Mouse (Mus musculus) stomach, embryonic 15.5 days (tissue): ENCODE measurements at regions not wholly inside any gene's neighbourhood (a gene's known extent, or its start where the extent isn't known, plus 50 kb on each side); places are given as distances from the start of the nearest gene placed in this dataset.
"Not testable (repeated sequence)": the region's sequence is repeated elsewhere in the genome, so short reads cannot be mapped to it uniquely, and the experiment has no call there.

Source experiments
- ATAC-seq: fragments of 200-750 bp; cut with Nextera tagmentation; 2 replicates; pipeline ENCODE4 v1.8.0; 2017; ENCODE audit warnings: low read depth, moderate number of reproducible peaks, moderate TSS enrichment; ENCODE audit not compliant: insufficient read depth, low FRiP score
- H3K27ac ChIP-seq: fragments of 300-500 bp; sonication (generic); 2 replicates; pipeline ENCODE4 v1.5.1; 2015; ENCODE audit warnings: mild to moderate bottlenecking, inconsistent platforms
- H3K27me3 ChIP-seq: fragments of 300-500 bp; sonication (generic); replicated peaks from 2 replicates; pipeline ENCODE4 v1.6.1; 2015; ENCODE audit warnings: inconsistent platforms
- H3K36me3 ChIP-seq: fragments of 300-500 bp; sonication (generic); 2 replicates; pipeline ENCODE4 v1.6.1; 2015; ENCODE audit warnings: inconsistent platforms
- H3K4me1 ChIP-seq: fragments of 300-500 bp; sonication (generic); 2 replicates; pipeline ENCODE4 v1.6.1; 2015; ENCODE audit warnings: inconsistent platforms
- H3K4me2 ChIP-seq: fragments of 300-500 bp; sonication (generic); 2 replicates; pipeline ENCODE4 v1.6.1; 2015; ENCODE audit warnings: mild to moderate bottlenecking, inconsistent platforms
- H3K4me3 ChIP-seq: fragments of 300-500 bp; sonication (generic); replicated peaks from 2 replicates; pipeline ENCODE4 v1.5.1; 2015; ENCODE audit warnings: inconsistent platforms
- H3K9ac ChIP-seq: fragments of 300-500 bp; sonication (generic); 2 replicates; pipeline ENCODE4 v1.6.1; 2015; ENCODE audit warnings: inconsistent platforms
- H3K9me3 ChIP-seq: fragments of 300-500 bp; sonication (generic); 2 replicates; pipeline ENCODE4 v1.6.1; 2016; ENCODE audit warnings: inconsistent platforms
- WGBS: fragments of 180-500 bp; shearing (Covaris S2); methylation state at CpG from one replicate; pipeline ENCODE4 v1.1.7; 2015; 5-methylcytosine and 5-hydroxymethylcytosine counted together

DNA sequence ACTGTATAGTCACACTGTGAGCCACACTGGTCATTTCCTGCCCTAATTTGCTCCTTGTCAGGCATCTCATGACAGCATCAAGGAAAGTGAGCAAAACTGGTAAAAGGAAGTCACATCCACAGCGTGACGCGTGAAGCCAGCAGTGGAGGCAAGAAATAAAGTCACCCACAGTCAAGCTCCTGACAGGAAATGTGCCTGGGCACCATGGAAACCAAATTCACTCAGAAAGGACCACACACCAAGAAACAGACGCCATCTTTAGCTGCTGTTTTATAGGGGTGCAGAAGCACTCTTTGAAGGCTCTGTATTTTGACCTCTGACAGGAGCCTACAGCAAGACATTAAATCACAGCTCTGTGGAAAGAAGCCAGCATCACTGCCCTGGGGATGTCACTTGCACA is 115.4 kb upstream of the Rybp start:
- Histone ChIP-seq H3K4me2 (no peak overlapping the region), H3K27me3 (no peaks in the 10 kb centered on the region), H3K9ac (no peak overlapping the region), H3K36me3 (no peaks in the 10 kb centered on the region), H3K4me1 (no peaks in the 10 kb centered on the region), H3K27ac (no peak overlapping the region), H3K9me3 (no peaks in the 10 kb centered on the region), H3K4me3 (no peak overlapping the region)
- WGBS, result 35% methylated on average over 4 of the region's 4 CpGs
- ATAC-seq, result no peak

DNA sequence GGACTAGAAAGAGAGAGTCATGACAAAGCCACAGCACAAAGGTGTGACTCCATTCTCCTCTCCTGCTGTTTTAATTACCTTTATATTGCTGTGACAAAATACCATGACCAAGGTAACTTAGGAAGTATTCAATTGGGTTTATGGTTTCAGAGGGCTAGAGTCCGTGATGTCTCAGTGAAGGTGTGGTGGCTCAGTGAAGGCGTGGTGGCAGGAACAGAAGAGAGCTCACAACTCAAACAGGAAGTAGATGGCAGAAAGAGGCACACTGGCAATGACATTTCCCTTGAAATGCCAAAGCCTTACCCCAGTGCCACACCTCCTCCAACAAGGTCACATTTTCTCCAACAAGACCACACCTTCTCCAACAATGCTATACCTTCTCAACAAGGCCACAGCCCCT is 114.4 kb upstream of the Rybp start:
- Histone ChIP-seq H3K9ac (no peak overlapping the region), H3K36me3 (no peaks in the 10 kb centered on the region), H3K9me3 (no peaks in the 10 kb centered on the region), H3K27me3 (no peaks in the 10 kb centered on the region), H3K4me3 (no peak overlapping the region), H3K27ac (no peak overlapping the region), H3K4me1 (peaks cover 2% of the 10 kb centered on the region), H3K4me2 (no peak overlapping the region)
- 93% methylated on average over 2 of the region's 2 CpGs for WGBS
- no peak for ATAC-seq

DNA sequence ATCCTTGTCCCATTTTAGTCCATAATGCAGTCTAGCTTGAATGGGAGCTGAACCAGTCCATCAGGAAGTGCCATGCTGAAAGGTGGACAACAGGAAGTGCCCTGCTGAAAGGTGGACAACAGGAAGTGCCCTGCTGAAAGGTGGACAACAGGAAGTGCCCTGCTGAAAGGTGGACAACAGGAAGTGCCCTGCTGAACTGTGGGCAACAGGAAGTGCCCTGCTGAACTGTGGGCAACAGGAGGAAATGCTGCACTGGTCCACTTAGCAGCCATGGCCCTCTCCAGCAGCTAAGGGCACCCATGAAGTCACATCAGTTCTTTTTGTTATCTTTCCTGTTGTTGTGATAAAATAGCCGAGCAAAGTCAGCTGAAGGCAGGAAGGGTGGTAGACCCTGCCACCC is 112.1 kb upstream of the Rybp start:
- H3K36me3 ChIP-seq, H3K4me2 ChIP-seq, H3K9me3 ChIP-seq, H3K4me3 ChIP-seq, ATAC-seq, H3K4me1 ChIP-seq, H3K27me3 ChIP-seq, H3K9ac ChIP-seq, H3K27ac ChIP-seq: not testable (repeated sequence)
- 68% methylated on average over 1 of the region's 1 CpGs for WGBS

DNA sequence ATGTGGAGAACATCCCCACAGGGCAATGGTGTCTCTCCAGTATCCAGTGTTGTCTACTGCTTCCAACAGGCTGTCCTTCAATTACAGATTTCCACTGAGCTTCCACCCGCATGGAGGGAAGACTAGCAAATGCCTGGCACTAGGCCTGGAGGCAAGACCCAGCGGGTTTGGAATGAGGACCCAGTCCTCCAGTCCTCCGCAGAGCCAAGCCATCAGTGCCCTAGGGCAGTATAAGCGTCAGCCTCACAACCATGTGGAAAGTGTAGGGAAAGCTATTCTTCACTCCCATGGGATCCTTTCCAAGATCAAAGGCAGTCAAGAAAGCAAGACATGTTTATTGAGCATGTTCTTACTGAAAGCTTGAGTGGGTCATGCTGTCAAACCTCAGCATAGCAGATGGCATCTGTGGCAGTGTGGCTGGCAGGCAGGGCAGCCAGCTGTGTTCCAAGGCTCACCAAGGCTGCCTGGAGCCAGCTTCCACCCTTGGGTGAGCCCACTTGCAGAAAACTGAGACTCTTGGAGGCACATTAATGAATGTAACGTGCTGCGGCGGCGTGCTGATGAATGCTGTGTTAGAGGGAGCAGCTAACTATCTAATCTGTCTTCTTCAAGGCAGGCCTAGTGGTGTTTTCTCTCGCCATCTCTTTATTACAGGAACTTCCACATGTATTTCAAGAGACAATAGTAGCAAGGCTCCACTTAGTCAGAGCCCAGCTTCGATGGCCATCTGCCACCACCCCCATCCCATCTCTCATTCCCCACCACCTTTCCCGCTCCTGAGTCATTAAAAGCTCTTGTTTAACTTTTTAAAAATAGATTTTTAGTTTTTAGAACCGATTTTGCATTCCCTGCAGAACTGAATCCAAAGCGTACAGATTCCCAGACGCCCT is 109.3 kb upstream of the Rybp start:
- Histone ChIP-seq H3K27me3 (no peaks in the 10 kb centered on the region), H3K36me3 (no peaks in the 10 kb centered on the region), H3K27ac (no peak overlapping the region), H3K4me3 (no peak overlapping the region), H3K4me2 (no peak overlapping the region), H3K4me1 (peaks cover 5% of the 10 kb centered on the region), H3K9me3 (no peaks in the 10 kb centered on the region), H3K9ac (no peak overlapping the region)
- 59% methylated on average over 14 of the region's 14 CpGs for WGBS
- no peak for ATAC-seq

DNA sequence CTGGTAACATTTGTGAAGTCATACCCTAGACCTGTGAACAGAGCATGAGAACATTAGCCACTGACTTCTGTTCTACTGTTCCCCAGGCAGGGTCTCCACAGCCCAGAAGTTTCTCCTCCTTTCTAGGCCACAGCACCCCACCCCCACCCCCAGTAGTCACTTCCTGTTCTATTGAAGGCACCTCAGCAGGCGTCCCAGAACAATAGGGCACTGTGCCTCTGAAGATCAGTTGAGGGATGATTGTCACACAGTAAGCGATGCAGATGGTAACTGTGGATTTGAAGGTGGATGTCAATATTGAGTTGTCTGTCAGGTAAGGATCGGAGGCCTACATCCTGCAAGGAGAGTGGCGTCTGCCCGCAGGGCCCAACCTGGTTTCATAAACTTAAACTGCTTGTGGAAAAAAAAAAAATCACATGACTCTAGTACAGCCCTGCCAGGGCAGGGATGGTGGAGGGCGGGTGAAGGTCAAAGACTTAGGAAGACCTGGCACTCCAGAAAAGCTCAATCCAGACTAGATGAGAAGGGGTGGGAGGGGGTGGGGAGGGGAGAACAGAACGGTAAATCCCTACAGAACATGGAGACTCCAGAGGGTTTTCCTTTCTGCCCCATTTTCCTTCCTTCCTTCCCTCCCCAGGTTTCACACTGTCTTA is 103.1 kb upstream of the Rybp start:
- H3K4me2 ChIP-seq, result no peak overlapping the region
- H3K27ac ChIP-seq, result no peak overlapping the region
- no peak overlapping the region for H3K9ac ChIP-seq
- no peaks in the 10 kb centered on the region for H3K36me3 ChIP-seq
- H3K4me3 ChIP-seq, result no peak overlapping the region
- ATAC-seq, result no peak
- no peaks in the 10 kb centered on the region for H3K9me3 ChIP-seq
- WGBS, result 78% methylated on average over 7 of the region's 7 CpGs
- H3K4me1 ChIP-seq, result no peaks in the 10 kb centered on the region
- no peaks in the 10 kb centered on the region for H3K27me3 ChIP-seq

DNA sequence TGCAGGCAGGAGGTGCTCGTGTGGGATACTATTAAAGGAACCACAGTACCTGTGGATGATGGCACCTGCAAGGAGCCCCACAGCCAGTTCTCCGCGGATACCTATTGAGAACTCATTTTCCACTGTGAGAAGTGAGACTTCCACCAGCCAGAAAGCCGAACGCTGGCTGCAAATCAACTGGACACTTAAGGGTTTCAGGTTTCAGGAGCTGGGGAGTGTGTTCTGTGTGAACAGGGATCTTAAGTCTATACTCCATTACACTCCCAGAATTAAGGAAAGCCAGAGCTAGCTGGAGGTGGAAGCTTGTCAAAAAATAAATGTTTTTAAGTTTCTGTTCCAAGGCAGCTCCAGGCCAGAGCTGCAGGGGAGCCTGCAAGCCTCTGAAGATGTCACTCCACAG is 99.8 kb upstream of the Rybp start:
- no peak overlapping the region for H3K4me3 ChIP-seq
- no peaks in the 10 kb centered on the region for H3K27me3 ChIP-seq
- H3K27ac ChIP-seq, result peak overlapping the region; percentile 54
- no peak overlapping the region for H3K9ac ChIP-seq
- H3K9me3 ChIP-seq, result no peaks in the 10 kb centered on the region
- ATAC-seq, result 0 out of 2 replicates have a peak, but pooled peaks have one; percentile 10
- 21% methylated on average over 5 of the region's 5 CpGs for WGBS
- no peak overlapping the region for H3K4me2 ChIP-seq
- no peaks in the 10 kb centered on the region for H3K36me3 ChIP-seq
- no peaks in the 10 kb centered on the region for H3K4me1 ChIP-seq

DNA sequence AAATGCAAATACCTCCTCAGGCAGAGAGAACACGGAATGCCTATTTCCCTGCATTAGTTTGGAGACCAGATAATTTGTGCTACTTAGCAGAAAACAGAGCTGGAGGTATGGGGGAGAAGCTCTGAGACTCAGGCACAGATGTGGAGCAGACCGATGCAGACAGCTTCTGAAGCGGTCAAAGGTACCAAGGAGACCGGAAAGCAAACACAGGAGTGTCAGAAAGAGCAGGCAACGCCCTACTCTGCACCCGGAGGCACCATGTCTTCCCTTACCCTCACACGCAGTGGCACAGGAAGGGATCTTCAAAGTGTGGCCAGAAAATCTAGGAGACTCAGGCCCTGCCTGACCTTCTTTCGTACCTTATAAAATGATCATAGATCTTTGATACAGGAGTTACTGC is 98.4 kb upstream of the Rybp start:
- Histone ChIP-seq H3K9me3 (no peaks in the 10 kb centered on the region), H3K36me3 (no peaks in the 10 kb centered on the region), H3K9ac (no peak overlapping the region), H3K4me1 (no peaks in the 10 kb centered on the region), H3K27me3 (no peaks in the 10 kb centered on the region), H3K27ac (no peak overlapping the region), H3K4me2 (no peak overlapping the region), H3K4me3 (no peak overlapping the region)
- no peak for ATAC-seq
- 54% methylated on average over 8 of the region's 8 CpGs for WGBS

DNA sequence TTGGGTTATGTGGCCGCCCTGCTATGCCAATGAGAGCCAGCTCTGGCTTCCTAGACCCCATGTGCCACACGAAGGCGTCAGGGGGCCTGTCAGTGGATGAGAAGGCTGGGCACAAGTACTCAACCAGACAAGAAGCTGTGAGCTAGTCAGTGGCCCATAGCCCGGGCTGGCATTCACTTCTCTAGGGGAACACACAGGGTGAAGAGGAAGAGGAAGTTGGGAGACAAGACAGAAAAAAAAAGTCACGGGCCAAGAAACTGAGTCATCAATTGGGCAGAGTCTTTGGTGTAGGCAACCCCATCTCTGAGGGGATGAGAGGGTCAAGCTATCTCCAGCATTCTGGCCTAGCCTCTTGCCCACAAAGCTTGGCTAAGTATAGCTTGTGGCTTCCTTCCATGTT is 93.8 kb upstream of the Rybp start:
- H3K9ac ChIP-seq, result no peak overlapping the region
- no peak for ATAC-seq
- 81% methylated on average over 5 of the region's 5 CpGs for WGBS
- no peak overlapping the region for H3K4me3 ChIP-seq
- H3K9me3 ChIP-seq, result no peaks in the 10 kb centered on the region
- no peak overlapping the region for H3K27ac ChIP-seq
- H3K36me3 ChIP-seq, result no peaks in the 10 kb centered on the region
- H3K4me1 ChIP-seq, result peaks cover 16% of the 10 kb centered on the region
- no peak overlapping the region for H3K4me2 ChIP-seq
- H3K27me3 ChIP-seq, result no peaks in the 10 kb centered on the region

DNA sequence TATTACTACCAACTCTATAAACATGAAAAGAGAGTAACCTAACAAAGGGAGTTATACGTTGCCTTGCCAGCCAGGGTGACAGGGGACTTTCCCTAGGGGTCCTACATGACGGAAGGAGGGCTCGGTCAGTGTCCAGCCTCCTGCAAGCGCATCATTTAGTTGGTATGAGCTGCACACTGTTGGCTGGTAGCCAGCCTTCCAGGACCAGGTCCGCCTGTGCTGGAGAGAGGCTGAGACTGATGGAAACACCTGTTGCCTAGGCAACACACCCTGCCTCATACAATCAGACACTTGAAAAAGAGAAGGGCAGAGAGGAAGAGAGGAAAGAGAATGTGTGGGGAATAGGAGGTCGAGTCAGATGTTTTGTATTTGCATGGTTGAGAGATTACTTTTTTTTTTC is 93.3 kb upstream of the Rybp start:
- Histone ChIP-seq H3K9ac (no peak overlapping the region), H3K27ac (no peak overlapping the region), H3K4me2 (no peak overlapping the region), H3K9me3 (no peaks in the 10 kb centered on the region), H3K4me1 (peaks cover 16% of the 10 kb centered on the region), H3K27me3 (no peaks in the 10 kb centered on the region), H3K36me3 (no peaks in the 10 kb centered on the region), H3K4me3 (no peak overlapping the region)
- no peak for ATAC-seq
- 28% methylated on average over 6 of the region's 6 CpGs for WGBS

DNA sequence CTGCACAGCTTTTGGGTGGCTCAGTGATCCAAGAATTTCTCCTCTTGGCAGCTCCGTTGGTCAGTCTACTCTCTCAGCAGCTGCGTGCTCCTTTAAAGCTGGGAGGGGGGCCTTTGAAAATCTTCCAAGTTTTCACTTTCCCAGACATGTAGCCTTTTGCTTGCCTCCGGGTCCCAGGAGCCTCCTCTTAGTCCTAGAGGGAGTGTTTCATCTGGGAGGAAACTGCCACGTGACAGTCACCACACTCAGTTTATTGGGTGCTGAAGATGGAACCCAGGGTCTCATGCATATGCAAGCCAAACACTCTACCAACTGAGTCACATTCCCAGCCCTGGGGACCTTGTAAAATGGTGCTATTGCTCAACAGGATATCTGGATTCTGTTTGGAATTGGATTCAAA is 92.5 kb upstream of the Rybp start:
- 29% methylated on average over 4 of the region's 4 CpGs for WGBS
- Histone ChIP-seq H3K4me2 (no peak overlapping the region), H3K9ac (no peak overlapping the region), H3K27me3 (no peaks in the 10 kb centered on the region), H3K9me3 (no peaks in the 10 kb centered on the region), H3K4me1 (peaks cover 16% of the 10 kb centered on the region), H3K36me3 (no peaks in the 10 kb centered on the region), H3K27ac (no peak overlapping the region), H3K4me3 (no peak overlapping the region)
- ATAC-seq, result no peak

DNA sequence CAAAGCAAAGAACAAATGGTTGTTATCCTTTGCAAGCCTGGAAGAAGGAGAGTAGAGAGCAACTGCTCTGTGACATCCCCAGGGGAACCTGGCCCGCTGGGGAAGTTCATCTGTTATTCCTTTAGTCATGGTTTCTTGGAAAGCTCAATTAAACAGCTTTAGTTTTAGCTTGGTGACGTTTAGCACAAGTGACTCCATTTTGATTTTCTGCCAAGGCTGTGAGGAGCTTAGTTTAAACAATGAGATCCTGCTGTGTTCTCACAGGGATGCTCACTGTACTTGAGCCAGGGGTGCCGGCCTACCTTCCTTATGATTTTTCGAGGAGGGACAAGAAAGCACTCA is 91.2 kb upstream of the Rybp start:
- H3K27ac ChIP-seq, result peak overlapping the region; percentile 4; the same call in 1 of the 2 replicates
- H3K27me3 ChIP-seq, result no peaks in the 10 kb centered on the region
- H3K4me1 ChIP-seq, result peaks cover 16% of the 10 kb centered on the region
- no peaks in the 10 kb centered on the region for H3K9me3 ChIP-seq
- H3K36me3 ChIP-seq, result no peaks in the 10 kb centered on the region
- H3K9ac ChIP-seq, result no peak overlapping the region
- no peak for ATAC-seq
- H3K4me3 ChIP-seq, result no peak overlapping the region
- WGBS, result 41% methylated on average over 4 of the region's 4 CpGs
- H3K4me2 ChIP-seq, result no peak overlapping the region

DNA sequence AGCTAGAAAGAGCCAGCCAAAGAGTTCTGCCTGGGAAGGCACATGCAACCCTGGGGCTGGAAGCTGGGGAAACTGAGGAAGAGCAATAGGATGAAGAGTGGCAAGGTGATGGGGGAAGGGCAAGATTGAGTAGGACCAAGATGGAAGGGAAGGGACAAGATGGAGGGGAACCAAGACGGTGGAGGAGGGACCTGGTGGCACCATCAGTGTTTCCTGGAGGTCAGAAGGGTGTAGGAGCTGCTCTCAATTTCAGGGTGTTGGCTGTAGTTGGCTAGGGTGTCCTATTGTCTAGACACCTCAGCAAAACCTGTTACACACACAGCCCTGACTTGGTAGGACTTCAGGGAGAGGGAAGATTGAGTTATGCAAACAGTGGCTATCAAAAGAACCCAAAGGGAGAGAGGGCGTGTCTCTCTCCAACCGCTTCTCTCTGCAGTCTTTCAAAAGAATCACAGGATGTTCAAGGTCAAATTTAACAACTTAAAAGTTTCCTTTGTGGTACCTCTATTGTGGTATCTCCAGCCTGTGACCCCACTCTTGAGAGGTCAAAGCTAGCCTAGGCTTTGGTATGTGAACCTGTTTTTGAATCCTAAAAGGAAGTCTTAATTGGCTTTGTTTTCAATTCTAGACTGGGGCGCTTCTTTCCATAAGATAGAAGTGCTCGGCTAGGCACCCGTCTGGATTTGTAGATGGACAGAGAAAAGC is 90.7 kb upstream of the Rybp start:
- Histone ChIP-seq H3K4me1 (peaks cover 16% of the 10 kb centered on the region), H3K27me3 (no peaks in the 10 kb centered on the region), H3K9ac (no peak overlapping the region), H3K27ac (no peak overlapping the region), H3K4me3 (no peak overlapping the region), H3K4me2 (no peak overlapping the region), H3K9me3 (no peaks in the 10 kb centered on the region), H3K36me3 (no peaks in the 10 kb centered on the region)
- WGBS, result 42% methylated on average over 6 of the region's 6 CpGs
- ATAC-seq, result no peak
